Mouse (Mus musculus) left cerebral cortex, postnatal 25 days (tissue): ENCODE measurements at regions not wholly inside any gene's neighbourhood (a gene's known extent, or its start where the extent isn't known, plus 50 kb on each side); places are given as distances from the start of the nearest gene placed in this dataset.
A peak's percentile ranks its signal among the peaks of the same experiment; 100 is the strongest.

Experiments
- DNase-seq, 2 experiments: peaks; one replicate each; pipeline ENCODE4 v3.0.0; 2022; ENCODE audit warnings: low spot score in 2 of 2, mixed read lengths in 1 of 2
- intact Hi-C: fragments of 180-260 bp; cut with DNase I; formaldehyde crosslinking; loops from one replicate; pipeline ENCODE4 v1.15.1; 2025

DNA sequence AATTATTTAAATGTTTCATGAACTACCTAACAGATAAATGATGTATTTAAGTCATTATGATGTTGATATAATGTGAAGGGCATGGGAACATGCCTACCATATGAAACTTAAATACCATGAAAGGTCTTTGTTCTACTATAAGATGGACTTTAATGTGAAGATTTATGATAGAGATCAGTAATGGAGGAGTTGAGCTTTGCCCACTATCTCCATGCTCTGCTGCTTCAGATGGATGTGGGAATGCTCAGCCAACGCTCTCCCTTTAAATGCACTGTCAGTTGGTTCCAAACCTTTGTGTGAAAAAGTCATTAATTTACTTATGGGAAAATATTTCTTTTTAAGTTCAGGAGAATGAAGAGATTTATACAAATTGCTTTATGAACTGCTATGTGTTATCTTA is 1040.9 kb downstream of the Fam19a2 start:
- no peak for DNase-seq
- intact Hi-C loops = no loop called here

DNA sequence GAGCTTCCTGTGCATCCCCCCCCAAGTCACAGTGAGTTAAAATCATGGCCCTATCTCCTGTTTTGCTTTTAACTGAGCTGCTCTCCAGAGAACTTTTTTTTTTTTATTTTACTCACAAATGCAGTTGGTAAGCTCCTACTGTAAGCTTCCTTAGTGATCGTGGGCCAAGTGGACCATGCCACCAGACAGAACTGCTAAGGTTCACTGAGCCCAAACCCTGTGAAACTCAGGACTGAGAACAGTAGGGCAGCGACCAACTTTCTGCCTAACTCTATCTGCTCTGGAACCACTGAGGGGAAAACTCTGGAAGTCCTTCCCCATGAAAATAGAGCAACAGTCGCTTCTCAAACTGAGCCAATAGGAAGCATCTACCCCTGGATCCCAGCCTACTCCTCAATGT is 1041.8 kb downstream of the Fam19a2 start:
- intact Hi-C loops = no loop called here
- DNase-seq = no peak

DNA sequence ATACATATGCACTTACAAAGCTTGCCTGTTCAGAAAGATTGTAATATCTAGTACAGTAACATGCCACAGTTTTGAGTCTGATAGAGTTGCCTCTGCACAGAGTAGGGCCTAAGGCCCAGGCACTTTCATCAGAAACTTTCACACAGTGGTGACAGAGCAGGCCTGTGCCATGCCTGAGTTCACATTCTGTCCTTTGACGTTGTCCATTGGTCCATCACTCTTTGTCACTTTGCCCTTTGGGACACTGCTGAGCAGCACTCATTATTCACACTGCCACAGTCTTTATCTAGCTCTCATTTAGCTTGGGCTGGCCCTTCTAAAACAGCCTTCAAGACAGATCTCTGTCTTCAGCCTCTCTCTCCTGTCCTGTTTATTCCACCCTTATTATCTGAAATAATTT is 1055.0 kb downstream of the Fam19a2 start:
- no peak for DNase-seq
- intact Hi-C loops = no loop called here

DNA sequence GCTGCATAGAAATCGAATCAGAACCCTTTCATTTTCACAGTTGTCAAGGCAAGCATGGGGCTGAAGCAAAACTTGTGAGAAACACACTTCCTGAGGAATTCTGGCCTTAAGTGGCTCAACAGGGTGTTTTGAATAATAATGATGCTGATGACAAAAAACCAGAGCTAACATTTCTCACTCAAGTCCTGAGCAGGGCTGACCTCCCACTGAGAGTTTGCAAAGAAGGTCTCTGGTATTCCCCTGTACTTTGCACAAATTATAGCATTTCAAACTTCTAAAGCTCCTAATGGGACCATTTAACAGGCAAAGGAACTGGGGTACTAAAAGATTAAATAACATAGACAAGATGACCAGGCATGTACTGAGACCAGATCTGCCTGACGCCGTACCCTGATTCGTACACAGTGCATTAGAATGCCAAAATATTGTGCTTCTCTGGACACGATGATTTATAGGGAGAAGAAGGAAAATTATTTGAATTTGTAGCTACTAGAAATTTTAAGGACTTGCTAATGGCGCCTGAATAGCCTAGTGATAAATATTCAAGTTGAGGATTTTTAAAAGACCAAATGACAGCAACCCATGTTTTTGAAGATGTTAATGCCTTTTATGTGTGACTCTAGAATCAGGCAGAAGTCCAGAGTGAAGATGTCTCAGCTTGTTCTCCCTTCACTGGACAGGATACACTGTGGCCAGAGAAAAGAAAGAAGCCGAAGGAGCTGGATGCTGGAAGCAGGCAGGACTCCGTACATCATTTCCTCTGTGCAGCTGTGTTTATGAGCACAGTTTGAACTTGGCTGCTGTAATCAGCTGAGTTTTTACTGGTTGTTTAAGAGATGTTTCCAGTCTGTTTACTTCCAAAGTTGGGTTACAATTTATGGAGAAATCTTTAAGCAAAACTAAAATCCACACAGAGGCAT is 1056.7 kb downstream of the Fam19a2 start:
- peak in 1 of 2 experiments; percentile 2 for DNase-seq
- intact Hi-C loops = no loop called here

DNA sequence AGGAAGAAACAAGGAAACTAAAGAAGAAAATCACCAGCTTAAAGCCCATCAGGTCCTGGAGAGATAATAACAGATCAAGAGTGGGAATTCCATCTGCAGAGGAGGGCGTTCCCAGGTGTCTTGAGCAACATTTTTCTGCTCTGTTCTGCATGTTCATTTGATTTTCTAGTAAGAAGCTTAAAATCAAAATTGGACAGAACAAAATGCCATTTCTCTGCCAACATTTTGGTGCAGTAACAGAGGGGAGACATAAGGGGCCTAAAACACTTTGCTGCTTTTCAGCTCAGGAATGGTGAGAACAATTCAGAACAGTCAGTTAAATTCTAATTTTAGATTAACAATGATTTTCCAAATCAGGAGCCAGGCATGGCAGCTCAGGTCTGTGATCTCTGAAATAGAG is 1056.8 kb downstream of the Slc16a7 start:
- intact Hi-C loops = no loop called here
- DNase-seq = no peak

DNA sequence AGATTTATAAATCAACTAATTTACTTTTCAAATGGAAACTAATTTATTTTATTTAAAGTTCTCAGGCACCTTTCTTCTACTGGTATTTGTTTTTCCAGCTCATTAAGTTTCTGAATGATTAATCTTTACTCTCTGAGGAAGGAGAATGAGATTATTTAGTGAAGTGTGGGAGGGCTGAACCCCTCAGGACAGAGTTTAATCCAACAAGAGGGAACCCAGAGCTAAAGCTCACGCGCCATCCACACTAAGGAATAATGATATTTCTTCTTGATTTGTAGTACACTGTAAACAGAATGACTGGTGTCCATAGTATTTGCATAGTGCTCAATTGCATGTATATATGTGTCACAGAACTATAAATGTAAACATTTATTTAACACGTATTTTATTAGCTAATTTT is 1050.3 kb downstream of the Slc16a7 start:
- intact Hi-C loops = no loop called here
- DNase-seq = no peak

DNA sequence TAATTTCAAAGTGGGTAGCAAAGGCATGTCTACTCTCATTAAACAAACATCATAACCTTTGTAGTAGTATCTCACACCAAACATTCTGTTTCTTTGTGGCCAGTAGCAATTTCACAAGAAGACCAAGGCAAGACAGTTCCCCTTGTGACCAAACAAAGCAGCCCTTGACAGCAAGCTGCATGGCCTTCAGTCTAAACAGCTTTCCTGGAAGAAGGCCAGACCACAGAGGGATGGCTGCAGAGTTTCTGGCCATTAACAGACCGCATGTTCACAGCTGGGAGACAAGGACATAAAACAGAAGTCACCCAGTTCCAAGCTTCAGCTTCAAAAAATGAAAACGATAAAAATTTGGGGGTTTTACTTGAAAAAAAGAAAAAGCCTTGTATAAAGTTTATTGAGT is 1040.0 kb downstream of the Slc16a7 start:
- intact Hi-C loops = no loop called here
- DNase-seq = no peak

- peak in 1 of 2 experiments; percentile 63 for DNase-seq
- intact Hi-C loops = loop anchor here (10.0 kb wide), 1 partner anchor 538 kb away; no protein-coding TSS in a partner anchor
Measured at GRCm38 (mm10) chr10:124362795-124363194, 1026.5 kb downstream of the Slc16a7 start.

GRCm38 (mm10) chr10:124370994-124371393 is 1018.3 kb downstream of the Slc16a7 start:
- peak in 1 of 2 experiments; percentile 66 for DNase-seq
- intact Hi-C loops = no loop called here

- intact Hi-C loops = no loop called here
- no peak for DNase-seq
Measured at GRCm38 (mm10) chr10:124402647-124403046, 986.6 kb downstream of the Slc16a7 start.

GRCm38 (mm10) chr10:124409633-124410032 is 979.6 kb downstream of the Slc16a7 start:
- intact Hi-C loops = no loop called here
- no peak for DNase-seq

DNA sequence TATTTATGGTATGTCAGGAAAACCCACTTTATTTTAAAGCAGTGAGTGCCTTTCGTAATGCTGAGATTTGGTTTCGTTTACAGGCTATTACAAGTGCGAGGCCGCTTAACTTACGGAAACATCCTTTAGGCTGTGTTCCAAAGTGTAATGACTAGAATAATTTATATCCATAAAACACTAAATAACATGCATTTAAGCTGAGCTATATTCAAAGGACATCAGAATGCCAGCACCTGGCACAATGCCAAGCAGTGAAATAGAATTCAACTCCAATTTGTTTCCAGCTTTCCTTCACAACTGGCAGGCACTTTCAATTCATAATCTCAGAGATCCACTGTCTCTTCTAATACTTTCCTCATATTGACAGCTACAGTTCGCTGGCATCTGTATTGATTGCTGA is 972.7 kb downstream of the Slc16a7 start:
- intact Hi-C loops = no loop called here

GRCm38 (mm10) chr10:124423418-124423817 is 965.8 kb downstream of the Slc16a7 start:
- no peak for DNase-seq

More for the DNA sequence above, 972.7 kb downstream of the Slc16a7 start:
- DNase-seq = peak in 1 of 2 experiments; percentile 6

More at GRCm38 (mm10) chr10:124423418-124423817, 965.8 kb downstream of the Slc16a7 start:
- intact Hi-C loops = no loop called here
